Mouse (Mus musculus) forebrain, embryonic 12.5 days (tissue): ENCODE results near the gene Cacna1h. TPM values are rescaled to one million over a fixed set of nuclear protein-coding genes. Genes with fewer than 3 reads are reported as not detected.

Experiments used
- ATAC-seq: fragments of 200-750 bp; cut with Nextera tagmentation; 2 replicates; pipeline ENCODE4 v1.8.0; 2017; ENCODE audit warnings: moderate TSS enrichment; ENCODE audit not compliant: low FRiP score
- H3K27ac ChIP-seq: fragments of 300-500 bp; sonication (generic); 2 replicates; pipeline ENCODE4 v1.5.1; 2016; ENCODE audit warnings: mild to moderate bottlenecking
- H3K27me3 ChIP-seq: fragments of 300-500 bp; sonication (generic); 2 replicates; pipeline ENCODE4 v1.6.1; 2016; ENCODE audit warnings: mild to moderate bottlenecking
- H3K36me3 ChIP-seq: fragments of 300-500 bp; sonication (generic); replicated peaks from 2 replicates; pipeline ENCODE4 v1.6.1; 2016; ENCODE audit warnings: mild to moderate bottlenecking
- H3K4me1 ChIP-seq: fragments of 300-500 bp; sonication (generic); 2 replicates; pipeline ENCODE4 v1.6.1; 2016
- H3K4me2 ChIP-seq: fragments of 300-500 bp; sonication (generic); 2 replicates; pipeline ENCODE4 v1.6.1; 2016; ENCODE audit warnings: mild to moderate bottlenecking, moderate library complexity
- H3K4me3 ChIP-seq: fragments of 300-500 bp; sonication (generic); replicated peaks from 2 replicates; pipeline ENCODE4 v1.5.1; 2016; ENCODE audit warnings: mild to moderate bottlenecking
- H3K9ac ChIP-seq: fragments of 300-500 bp; sonication (generic); 2 replicates; pipeline ENCODE4 v1.6.1; 2016; ENCODE audit warnings: mild to moderate bottlenecking
- H3K9me3 ChIP-seq: fragments of 300-500 bp; sonication (generic); 2 replicates; pipeline ENCODE4 v1.6.1; 2016
- WGBS: fragments of 180-500 bp; shearing (Covaris S2); methylation state at CpG from one replicate; pipeline ENCODE4 v1.1.7; 2016; 5-methylcytosine and 5-hydroxymethylcytosine counted together
- polyA plus RNA-seq: library from polyadenylated mRNA; unstranded; fragments of >200 nt; fragmentation: Nextera tagmentation; extraction: Ambion mirVana; gene quantifications from 2 replicates; pipeline ENCODE4 v1.2.1, GENCODE M21; 2016

The Cacna1h gene
- polyA plus RNA-seq, 1 experiment from 2014 or later, result 7.8 TPM

DNA sequence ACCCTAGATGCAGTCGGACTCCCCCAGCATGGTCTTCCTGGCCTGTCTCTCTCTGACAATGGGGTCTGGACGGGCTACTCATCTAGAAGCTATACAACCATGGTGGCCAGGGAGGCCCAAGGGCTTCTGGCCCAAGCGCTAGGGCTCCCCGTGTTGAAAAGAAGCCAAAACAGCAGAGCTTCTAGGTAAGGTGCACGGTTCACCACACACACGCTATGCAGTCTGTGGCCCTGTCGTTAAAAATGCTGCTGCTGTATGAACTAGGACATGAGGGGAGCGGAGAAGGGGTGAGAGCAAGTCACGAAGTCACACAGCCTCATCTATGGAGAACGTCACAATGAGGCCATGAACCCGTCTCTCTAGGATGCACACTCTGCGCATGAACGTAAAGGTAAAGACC is 31.4 kb downstream of the Cacna1h start:
- ATAC-seq, result no peak
- Histone ChIP-seq H3K4me1 (peaks cover 65% of the 10 kb centered on the region), H3K36me3 (no peaks in the 10 kb centered on the region), H3K9ac (no peak overlapping the region), H3K9me3 (no peaks in the 10 kb centered on the region), H3K27me3 (peaks cover 90% of the 10 kb centered on the region), H3K4me3 (no peak overlapping the region), H3K27ac (no peak overlapping the region), H3K4me2 (no peak overlapping the region)
- WGBS, result 83% methylated on average over 13 of the region's 13 CpGs

DNA sequence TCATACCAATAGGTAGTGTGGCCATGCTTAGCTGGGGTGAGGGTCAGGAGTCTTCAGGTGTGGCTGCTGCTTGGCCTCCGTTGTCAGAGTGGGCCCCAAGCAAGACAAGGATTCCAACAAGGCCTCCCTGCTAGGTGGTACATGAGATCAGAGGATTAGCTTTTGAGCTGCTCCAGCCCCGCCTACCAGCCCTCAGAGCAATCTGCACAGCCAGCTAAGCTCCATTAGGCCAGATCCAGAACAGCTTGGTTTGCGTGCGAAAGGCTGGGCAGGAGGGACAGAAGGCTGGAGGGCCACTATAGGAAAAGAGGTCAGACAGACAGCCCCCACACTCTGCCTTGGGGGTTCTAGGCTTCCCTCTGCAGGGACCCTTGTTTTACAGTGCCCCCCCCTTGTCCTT is 32.1 kb downstream of the Cacna1h start:
- H3K27me3 ChIP-seq, result peaks cover 90% of the 10 kb centered on the region
- no peak overlapping the region for H3K9ac ChIP-seq
- no peak overlapping the region for H3K4me2 ChIP-seq
- no peaks in the 10 kb centered on the region for H3K9me3 ChIP-seq
- no peak overlapping the region for H3K27ac ChIP-seq
- no peaks in the 10 kb centered on the region for H3K36me3 ChIP-seq
- H3K4me3 ChIP-seq, result no peak overlapping the region
- no peak for ATAC-seq
- 10% methylated on average over 4 of the region's 4 CpGs for WGBS
- H3K4me1 ChIP-seq, result peaks cover 58% of the 10 kb centered on the region

DNA sequence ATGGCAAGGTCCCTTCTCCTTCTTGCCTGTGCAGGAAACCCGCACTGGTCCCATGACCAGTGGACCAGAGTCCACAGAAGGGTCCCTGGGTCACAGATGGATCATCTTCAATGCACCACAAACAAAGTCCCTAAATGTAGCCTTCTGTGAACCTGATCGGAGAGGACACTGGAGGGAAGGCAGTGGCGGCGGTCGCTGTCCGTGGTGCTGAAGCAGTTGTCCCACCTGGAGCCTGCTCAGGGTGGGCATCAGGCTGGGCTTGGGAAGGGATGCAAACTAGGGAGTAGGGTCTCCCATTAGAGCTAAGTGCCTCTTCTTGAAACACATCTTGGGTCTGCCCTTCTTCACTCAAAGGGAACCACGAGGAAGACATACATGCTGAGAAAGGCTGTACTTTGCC is 33.1 kb downstream of the Cacna1h start:
- peaks cover 48% of the 10 kb centered on the region for H3K4me1 ChIP-seq

DNA sequence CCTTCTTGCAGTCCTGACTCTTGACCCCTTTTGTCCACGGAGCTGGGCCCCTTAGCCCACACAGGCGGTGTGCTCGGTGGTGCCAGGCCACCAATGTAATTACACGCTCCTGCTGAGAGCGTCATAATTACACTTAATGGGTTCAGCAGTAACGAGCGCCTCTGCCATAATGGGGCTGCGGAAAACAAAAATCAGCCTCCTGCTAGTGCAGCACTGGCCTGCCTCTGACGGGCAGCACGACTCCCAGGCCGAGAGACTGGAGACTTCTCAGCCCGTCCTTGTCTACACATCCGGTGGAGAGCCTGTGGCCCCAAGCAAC is 35.1 kb downstream of the Cacna1h start:
- Histone ChIP-seq H3K36me3 (peaks cover under 1% of the 10 kb centered on the region; the same call in 1 of the 2 replicates), H3K27me3 (peaks cover 68% of the 10 kb centered on the region), H3K4me1 (peaks cover 28% of the 10 kb centered on the region), H3K4me2 (no peak overlapping the region; the same call in 1 of the 2 replicates), H3K4me3 (no peak overlapping the region), H3K27ac (peak overlapping the region; percentile 51; the same call in 1 of the 2 replicates), H3K9ac (no peak overlapping the region), H3K9me3 (no peaks in the 10 kb centered on the region)
- 15% methylated on average over 13 of the region's 13 CpGs for WGBS
- peak; percentile 67 for ATAC-seq

More for the DNA sequence above, 33.1 kb downstream of the Cacna1h start:
- H3K27ac ChIP-seq, result no peak overlapping the region
- H3K4me3 ChIP-seq, result no peak overlapping the region
- no peaks in the 10 kb centered on the region for H3K9me3 ChIP-seq
- peaks cover 83% of the 10 kb centered on the region for H3K27me3 ChIP-seq
- no peak overlapping the region for H3K4me2 ChIP-seq
- H3K36me3 ChIP-seq, result no peaks in the 10 kb centered on the region
- ATAC-seq, result no peak
- 7% methylated on average over 7 of the region's 7 CpGs for WGBS
- H3K9ac ChIP-seq, result no peak overlapping the region

DNA sequence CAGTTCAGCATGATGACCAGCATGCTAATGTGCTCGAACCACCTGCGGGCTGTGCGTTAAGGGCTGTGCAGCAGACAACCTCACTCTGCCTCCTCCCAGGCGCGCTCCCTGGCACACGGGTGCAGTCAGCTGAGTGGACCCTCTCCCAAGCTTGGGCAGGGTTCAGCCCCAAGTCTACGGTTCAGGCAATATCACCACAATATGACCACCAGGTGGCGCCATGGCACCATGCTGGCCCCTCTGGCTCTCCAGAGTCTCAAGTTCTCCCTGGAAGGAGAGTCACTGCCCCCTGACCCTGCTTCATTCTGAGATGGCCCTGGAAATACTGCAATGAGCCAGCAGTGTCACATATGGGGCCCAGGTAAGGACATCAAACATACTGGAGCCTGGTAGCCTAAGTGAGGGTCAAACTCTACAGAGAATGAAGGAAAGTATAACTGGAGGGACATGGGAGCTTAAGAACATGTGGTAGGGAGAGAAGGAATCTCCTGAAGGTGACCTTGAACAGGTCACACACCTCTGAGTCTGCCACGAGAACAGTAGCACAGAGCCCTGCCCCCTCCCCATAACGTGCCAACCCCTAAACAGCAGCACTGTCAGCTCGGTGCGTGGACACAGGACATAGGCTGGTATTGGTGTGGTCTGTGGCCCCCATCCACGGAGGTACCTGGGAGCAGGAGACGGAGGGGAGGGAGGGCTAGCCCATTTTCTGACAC is 35.6 kb downstream of the Cacna1h start:
- Histone ChIP-seq H3K4me3 (no peak overlapping the region), H3K27me3 (peaks cover 63% of the 10 kb centered on the region), H3K27ac (peak overlapping the region; percentile 51; the same call in 1 of the 2 replicates), H3K4me1 (peaks cover 26% of the 10 kb centered on the region), H3K9ac (no peak overlapping the region), H3K9me3 (no peaks in the 10 kb centered on the region), H3K4me2 (no peak overlapping the region; the same call in 1 of the 2 replicates), H3K36me3 (peaks cover 3% of the 10 kb centered on the region; the same call in 1 of the 2 replicates)
- WGBS, result 31% methylated on average over 14 of the region's 14 CpGs
- peak; percentile 70 for ATAC-seq

DNA sequence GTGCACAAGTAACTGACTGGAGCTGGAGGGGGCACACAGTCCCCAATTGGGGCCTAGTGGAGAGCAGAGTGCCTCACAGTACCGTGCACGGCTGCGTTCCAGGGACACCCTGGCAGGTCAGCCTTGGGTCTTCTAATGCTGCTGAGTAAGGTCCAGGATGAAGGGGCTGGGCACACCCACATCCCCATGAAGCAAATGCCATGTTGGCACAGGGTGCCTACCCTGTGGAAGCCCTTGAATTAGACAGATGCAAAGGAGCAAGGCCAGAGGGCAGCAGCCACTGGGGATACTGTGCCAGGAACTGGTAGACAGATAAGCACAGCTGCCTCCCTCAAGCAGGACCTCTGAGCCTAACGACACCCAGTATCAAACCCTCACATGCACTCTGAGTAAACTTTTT is 39.1 kb downstream of the Cacna1h start:
- WGBS, result 84% methylated on average over 4 of the region's 4 CpGs
- Histone ChIP-seq H3K27ac (no peak overlapping the region), H3K9ac (no peak overlapping the region), H3K9me3 (no peaks in the 10 kb centered on the region), H3K36me3 (peaks cover 9% of the 10 kb centered on the region), H3K4me1 (peaks cover 13% of the 10 kb centered on the region), H3K4me3 (no peak overlapping the region), H3K27me3 (peaks cover 29% of the 10 kb centered on the region), H3K4me2 (no peak overlapping the region)
- no peak for ATAC-seq

DNA sequence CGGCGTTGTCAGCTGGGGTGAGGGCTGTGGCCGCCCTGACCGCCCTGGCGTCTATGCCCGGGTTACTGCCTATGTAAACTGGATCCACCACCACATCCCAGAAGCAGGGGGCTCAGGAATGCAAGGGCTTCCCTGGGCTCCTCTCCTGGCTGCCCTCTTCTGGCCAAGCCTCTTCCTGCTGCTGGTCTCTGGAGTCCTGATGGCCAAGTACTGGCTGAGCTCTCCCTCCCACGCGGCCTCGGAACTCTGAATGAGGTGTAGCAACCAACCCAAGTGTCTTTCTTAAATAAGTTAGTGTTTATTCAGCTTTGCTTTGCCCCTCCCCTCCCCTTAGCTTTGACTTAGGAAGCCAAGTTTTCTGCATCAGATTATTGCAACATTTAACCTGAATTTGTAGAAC is 59.6 kb downstream of the Cacna1h start:
- ATAC-seq, result no peak
- no peaks in the 10 kb centered on the region for H3K4me1 ChIP-seq
- no peak overlapping the region for H3K4me3 ChIP-seq
- peaks cover 14% of the 10 kb centered on the region; the same call in 1 of the 2 replicates for H3K36me3 ChIP-seq
- no peak overlapping the region for H3K9ac ChIP-seq
- H3K4me2 ChIP-seq, result no peak overlapping the region
- H3K27me3 ChIP-seq, result peaks cover 17% of the 10 kb centered on the region; the same call in 1 of the 2 replicates
- H3K27ac ChIP-seq, result no peak overlapping the region
- WGBS, result 53% methylated on average over 9 of the region's 9 CpGs
- H3K9me3 ChIP-seq, result no peaks in the 10 kb centered on the region

DNA sequence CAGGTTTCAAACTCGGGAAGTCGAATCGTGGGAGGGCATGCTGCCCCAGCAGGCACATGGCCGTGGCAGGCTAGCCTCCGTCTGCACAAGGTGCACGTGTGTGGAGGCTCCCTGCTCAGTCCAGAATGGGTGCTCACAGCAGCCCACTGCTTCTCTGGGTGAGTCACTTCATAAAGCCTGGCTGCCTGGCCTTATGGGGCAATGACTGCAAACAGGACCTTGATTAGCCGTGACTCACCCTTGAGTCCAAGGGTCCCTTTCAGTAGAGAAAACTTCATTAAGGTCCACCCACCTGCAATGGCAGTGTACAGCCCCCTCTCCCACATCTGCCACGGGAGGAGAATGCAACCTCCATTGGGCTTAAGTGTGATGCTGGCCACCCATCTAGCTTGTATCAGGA is 61.1 kb downstream of the Cacna1h start:
- Histone ChIP-seq H3K27ac (no peak overlapping the region), H3K4me3 (no peak overlapping the region), H3K4me1 (no peaks in the 10 kb centered on the region), H3K9me3 (no peaks in the 10 kb centered on the region), H3K36me3 (peaks cover 14% of the 10 kb centered on the region; the same call in 1 of the 2 replicates), H3K9ac (no peak overlapping the region), H3K4me2 (no peak overlapping the region), H3K27me3 (peaks cover 17% of the 10 kb centered on the region; the same call in 1 of the 2 replicates)
- 87% methylated on average over 8 of the region's 8 CpGs for WGBS
- no peak for ATAC-seq

DNA sequence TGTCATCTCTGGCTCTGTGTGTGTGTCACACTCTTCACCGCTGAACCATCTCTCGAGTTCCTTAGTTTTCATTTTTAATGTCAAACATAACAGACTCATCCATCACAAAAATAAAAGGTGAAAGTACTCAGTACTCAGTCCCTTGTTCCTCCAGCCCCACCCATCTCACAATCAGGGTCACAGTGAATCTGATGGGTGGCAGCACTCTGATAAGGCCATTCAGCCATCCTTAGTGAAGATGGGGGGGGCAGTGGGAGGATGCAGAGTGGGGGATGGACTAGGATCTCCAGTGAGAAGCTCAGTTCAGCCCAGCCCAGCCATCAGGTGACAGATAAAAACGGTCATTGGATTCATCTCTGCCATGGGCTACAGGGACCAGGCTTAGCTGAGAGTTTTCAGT is 64.6 kb downstream of the Cacna1h start, which contains the start of gene Tpsg1:
Gene Tpsg1, plus strand, starts transcription at position 301 of the 400 bp plus-strand sequence.
- Histone ChIP-seq H3K4me3 (no peak within 1 kb of the TSS), H3K36me3 (no peaks in the 10 kb centered on the region), H3K4me1 (no peaks in the 10 kb centered on the region), H3K9me3 (no peaks in the 10 kb centered on the region), H3K27me3 (peaks cover 21% of the 10 kb centered on the region; the same call in 1 of the 2 replicates), H3K4me2 (no peak within 1 kb of the TSS), H3K27ac (no peak within 1 kb of the TSS), H3K9ac (no peak within 1 kb of the TSS)
- 87% methylated on average over 3 of the region's 3 CpGs for WGBS
- ATAC-seq, result no peak

DNA sequence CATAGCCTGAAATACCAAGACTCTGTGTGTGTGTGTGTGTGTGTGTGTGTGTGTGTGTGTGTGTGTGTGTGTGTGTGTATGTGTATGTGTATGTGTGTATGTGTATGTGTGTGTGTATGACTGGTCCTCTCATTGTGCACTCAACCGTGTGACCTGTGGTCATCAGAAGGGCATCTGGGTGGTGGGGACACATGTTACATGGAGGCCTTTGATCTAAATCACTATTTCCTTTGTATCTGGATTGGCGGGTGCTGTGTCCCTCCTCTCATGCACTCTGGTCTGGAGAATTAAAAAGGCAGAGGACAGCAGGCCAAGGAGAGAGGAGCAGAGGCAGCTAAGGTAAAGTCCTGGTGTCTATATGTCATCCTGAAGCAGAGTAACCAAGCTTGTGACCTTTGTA is 67.6 kb downstream of the Cacna1h start, which contains the start of gene Tpsb2:
Gene Tpsb2, plus strand, starts transcription at position 301 of the 400 bp plus-strand sequence.
- 83% methylated on average over 2 of the region's 2 CpGs for WGBS
- H3K4me3 ChIP-seq, result no peak within 1 kb of the TSS
- H3K27ac ChIP-seq, result no peak within 1 kb of the TSS
- no peaks in the 10 kb centered on the region for H3K9me3 ChIP-seq
- no peaks in the 10 kb centered on the region for H3K4me1 ChIP-seq
- ATAC-seq, result no peak
- no peak within 1 kb of the TSS for H3K4me2 ChIP-seq
- H3K9ac ChIP-seq, result no peak within 1 kb of the TSS
- peaks cover 10% of the 10 kb centered on the region; the same call in 1 of the 2 replicates for H3K27me3 ChIP-seq
- H3K36me3 ChIP-seq, result no peaks in the 10 kb centered on the region

DNA sequence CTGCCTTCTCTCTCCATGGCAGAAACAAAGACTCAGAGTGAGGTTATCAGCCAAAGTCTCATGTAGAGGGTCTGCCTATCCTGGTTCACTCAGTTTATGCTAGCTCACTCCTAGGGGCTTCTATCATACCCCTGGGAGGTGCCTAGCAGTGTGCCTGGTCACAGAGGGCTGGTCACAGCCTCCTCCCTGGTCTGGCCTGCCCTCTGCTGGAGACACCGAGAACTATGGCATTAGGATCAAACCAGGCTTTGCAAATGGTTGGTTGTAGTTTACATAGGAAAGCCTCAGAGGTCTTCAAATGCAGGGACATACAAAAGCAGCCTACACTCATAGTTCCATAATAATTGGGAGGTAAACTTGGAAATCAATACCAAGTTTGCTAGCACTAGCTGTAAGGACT is 69.9 kb downstream of the Cacna1h start:
- WGBS, result 0% methylated on average over 1 of the region's 1 CpGs
- Histone ChIP-seq H3K9ac (no peak overlapping the region), H3K4me1 (no peaks in the 10 kb centered on the region), H3K4me3 (no peak overlapping the region), H3K9me3 (no peaks in the 10 kb centered on the region), H3K27ac (no peak overlapping the region), H3K4me2 (no peak overlapping the region), H3K36me3 (no peaks in the 10 kb centered on the region), H3K27me3 (peaks cover 9% of the 10 kb centered on the region; the same call in 1 of the 2 replicates)
- ATAC-seq, result no peak

DNA sequence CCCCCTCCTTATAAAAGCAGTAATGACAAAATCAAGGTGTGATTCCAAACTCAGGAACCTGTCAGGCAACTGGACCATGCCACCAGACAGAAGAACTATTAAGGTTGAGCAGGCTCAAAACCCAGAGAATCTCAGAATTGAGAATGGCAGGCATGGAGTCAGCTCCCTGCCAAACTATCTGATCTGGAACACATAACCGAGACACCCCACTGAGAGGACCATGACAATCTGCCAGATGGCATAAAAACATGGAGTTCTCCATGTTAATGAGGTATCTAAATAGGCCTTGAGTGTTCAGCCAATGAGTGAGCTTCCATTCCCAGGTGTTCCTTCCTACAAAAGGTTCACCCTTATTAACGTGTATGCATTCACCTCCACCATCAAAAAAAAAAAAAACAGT is 72.3 kb downstream of the Cacna1h start:
- Histone ChIP-seq H3K9ac (no peak overlapping the region), H3K4me3 (no peak overlapping the region), H3K36me3 (no peaks in the 10 kb centered on the region), H3K9me3 (no peaks in the 10 kb centered on the region), H3K27ac (no peak overlapping the region), H3K4me1 (no peaks in the 10 kb centered on the region), H3K27me3 (peaks cover 9% of the 10 kb centered on the region; the same call in 1 of the 2 replicates), H3K4me2 (no peak overlapping the region)
- WGBS, result 79% methylated on average over 2 of the region's 2 CpGs
- no peak for ATAC-seq

DNA sequence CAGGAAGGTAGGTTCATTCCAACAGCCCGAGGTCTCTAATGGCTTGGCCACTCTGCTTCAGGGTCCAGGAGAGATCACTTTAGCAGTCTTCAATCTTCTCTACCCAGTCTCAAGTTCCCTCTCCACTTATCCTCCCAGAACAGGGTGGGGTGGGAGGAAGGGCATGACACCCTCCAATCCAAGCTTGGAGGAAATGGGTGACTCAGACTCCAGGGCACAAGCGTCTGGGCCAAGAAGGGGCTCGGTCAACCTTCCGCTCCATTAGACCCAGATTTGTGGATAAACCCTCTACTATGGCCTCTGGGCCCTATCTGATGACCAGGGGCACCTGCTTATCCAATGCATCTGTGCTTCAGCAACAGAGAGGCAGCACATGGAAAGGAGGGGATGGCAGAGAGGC is 88.1 kb downstream of the Cacna1h start, which contains the start of gene Tpsab1:
Gene Tpsab1, minus strand, starts transcription at position 101 of the 400 bp plus-strand sequence.
- no peak within 1 kb of the TSS for H3K9ac ChIP-seq
- no peaks in the 10 kb centered on the region for H3K4me1 ChIP-seq
- H3K36me3 ChIP-seq, result no peaks in the 10 kb centered on the region
- no peak within 1 kb of the TSS for H3K4me2 ChIP-seq
- no peak within 1 kb of the TSS for H3K27ac ChIP-seq
- H3K4me3 ChIP-seq, result no peak within 1 kb of the TSS
- 0 out of 2 replicates have a peak, but pooled peaks cover 3% of the 10 kb centered on the region for H3K27me3 ChIP-seq
- no peaks in the 10 kb centered on the region for H3K9me3 ChIP-seq
- no peak for ATAC-seq
- WGBS, result 89% methylated on average over 4 of the region's 4 CpGs
